Mouse (Mus musculus) right cerebral cortex, postnatal 14 days (tissue): ENCODE measurements around the gene Ttc33.

ENCODE experiments used
- DNase-seq: peaks from one replicate; pipeline ENCODE4 v3.0.0; 2022

Ttc33 gene

DNA sequence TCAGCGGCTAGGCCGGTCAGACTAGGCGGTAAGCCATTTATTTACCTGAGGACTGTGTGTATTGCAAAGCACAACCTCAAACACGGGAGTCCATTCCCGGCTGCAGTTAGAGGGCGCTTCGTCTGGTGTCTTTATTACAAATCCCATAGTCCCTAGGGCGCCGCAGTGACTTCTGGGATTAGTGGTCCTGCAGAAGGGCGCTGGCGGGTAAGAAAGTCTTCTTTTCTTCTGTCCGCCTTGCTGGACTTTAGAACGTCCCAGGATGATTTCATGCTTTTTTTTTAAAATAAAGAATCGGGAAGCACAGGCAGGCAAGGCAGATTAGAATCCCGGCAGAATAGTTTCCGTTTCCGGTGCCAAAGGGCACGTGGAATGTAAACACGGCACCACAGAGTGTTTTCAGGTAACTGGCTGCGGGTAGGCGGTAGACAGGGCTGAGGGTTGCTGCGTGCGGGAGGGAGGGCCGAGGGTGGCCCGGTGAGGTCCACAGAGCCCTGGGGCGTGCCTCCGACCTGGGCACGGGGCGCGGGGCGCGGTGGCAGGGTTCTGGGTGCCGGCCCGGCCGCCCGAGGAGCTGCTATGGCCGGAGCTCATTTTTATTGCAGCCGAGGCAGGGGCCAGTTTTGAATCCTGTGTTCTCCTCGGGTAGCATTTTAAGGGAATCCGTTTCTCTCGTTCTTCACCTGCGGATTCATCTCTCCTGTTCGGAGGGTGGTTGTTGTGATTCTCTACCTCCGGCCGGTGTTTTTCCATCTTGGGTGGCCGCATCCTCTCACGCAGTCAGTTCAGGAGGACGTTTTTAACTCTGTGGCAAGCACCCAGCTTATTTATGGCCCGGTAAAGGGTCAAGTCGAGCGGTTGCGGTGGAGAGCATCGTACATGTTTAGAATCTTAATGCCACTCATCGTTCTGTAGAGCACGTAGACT, at the start of gene Ttc33:
TSS of gene Ttc33 (plus strand) at position 160 of the 927 bp plus-strand sequence.
- DNase-seq = peak; percentile 73

DNA sequence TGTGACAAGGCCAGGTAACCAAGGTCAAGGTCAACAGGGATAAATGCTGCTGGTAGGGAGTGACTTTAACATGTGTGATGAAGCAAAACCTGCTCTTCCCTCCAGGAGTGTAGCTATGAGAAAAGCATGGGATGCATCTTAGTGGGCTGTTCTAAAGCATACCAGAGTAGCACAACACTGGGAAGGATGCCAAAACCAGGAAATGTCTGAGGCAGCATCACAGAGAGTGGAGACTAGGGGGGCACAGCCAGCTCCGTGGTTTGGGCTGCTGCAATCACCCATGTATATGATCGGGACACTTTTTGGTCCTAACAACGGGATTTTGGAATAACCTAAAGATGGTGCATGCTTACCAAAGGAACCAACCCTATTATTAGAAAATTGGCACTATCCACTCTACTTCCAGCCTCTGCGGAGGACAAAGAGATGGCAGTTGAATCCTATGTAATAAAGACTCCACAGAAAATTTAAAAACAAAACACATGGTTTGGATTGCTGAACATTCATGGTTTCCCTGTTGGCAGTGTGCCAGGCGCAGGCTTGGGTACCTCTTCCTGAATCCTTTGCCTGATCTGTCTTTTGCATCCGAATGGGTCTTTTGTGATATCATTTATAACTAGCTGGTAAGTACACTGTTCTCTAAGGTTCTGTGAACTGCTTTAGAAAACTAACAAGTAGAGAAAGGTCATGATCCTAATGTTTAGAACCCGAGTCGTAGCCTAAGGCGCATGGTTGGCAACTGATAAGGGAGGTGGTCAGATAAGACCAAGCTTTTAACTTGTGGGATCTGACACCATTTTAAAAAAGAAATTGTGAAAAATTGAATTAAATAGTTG, 47.1 kb upstream of the Ttc33 start:
- DNase-seq = no peak

DNA sequence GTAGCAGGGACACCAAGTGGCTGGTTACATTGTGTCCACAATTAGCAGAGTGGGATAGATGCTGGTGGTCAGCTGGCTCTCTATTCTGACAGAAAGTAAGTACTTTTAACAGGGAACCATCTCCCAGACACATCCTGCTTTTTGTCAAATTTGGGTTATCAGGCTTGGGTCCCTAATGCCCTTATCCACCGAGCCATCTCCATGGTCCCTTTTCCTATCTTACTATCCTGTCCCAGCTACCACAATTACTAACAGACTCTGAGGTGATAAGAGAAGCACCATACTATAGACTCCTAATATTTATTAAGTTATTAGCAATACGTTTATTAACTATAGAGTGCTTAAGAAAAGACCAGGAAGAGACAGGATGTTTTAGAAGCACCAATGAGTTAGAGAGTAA, 46.0 kb upstream of the Ttc33 start:
- DNase-seq = no peak

DNA sequence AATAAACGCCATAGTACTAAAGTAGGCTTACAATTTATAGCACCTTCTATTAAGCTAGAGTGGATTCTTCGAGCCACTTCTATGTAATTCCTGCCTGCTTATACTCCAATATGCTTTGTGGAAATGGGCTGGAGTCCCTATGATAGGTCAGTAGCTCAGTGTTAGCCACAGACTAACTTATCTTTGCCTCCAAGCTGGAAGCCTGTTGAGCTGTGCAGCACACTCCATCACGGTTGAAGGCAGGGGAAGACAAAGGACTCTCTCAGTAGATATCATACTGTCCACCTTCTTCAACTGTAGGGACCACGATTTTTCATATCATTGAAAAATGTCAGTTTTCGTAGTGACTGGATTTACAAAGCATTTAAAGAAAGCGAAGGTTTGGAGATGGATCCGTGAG, 45.5 kb upstream of the Ttc33 start:
- DNase-seq = no peak

DNA sequence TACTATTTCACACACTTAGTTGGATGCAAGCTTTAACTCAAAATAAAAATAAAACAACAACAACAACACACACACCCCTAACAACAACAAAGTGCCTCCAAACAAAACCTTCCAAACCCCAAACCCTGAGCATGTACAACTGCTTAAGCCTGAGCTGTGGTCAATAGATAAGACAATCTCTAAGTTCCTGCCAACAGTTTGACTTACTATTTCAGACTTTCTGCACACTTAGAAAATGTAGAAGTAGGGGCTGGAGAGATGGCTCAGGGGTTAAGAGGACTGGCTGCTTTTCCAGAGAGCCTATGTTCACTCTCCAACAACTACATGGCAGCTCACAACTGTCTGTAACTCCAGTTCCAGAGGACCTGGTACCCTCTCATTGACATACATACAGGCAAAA, 45.0 kb upstream of the Ttc33 start:
- no peak for DNase-seq

DNA sequence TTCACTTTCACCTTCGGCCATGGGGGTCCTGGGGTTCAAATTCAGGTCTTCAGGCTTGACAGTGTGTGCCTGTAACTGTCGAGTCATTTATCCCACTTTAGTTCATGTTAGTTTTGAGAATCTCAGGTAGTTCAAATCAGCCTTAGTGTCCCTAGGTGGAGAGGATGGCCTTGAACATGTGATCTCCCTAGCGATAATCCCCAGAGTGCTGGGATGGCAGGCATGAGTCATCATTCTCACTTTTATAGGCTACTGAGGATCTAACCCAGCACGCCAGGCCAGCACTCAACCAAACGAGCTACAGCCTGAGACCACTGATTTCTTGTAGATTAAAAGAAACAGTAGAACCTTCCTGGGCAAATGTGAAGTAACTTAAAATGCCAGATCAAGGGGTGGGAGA, 43.3 kb upstream of the Ttc33 start:
- no peak for DNase-seq

DNA sequence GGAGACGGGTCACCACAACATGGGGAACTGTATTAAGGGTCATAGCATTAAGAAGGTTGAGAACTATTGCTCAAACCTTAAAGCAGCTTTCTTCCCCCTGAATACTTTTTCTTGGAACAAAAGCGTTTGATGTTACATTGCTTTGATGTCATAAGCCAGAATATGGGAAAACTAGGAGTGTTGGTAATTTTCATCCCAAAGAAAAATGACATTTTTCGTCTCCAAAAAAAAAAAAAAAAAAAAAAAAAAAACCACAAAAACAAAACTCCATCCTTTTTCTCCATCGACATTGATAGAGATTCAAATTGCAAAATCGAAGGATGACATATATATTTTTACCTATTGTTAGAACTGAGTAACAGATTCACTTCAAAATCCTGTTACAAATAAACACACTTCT, 42.6 kb upstream of the Ttc33 start:
- no peak for DNase-seq

DNA sequence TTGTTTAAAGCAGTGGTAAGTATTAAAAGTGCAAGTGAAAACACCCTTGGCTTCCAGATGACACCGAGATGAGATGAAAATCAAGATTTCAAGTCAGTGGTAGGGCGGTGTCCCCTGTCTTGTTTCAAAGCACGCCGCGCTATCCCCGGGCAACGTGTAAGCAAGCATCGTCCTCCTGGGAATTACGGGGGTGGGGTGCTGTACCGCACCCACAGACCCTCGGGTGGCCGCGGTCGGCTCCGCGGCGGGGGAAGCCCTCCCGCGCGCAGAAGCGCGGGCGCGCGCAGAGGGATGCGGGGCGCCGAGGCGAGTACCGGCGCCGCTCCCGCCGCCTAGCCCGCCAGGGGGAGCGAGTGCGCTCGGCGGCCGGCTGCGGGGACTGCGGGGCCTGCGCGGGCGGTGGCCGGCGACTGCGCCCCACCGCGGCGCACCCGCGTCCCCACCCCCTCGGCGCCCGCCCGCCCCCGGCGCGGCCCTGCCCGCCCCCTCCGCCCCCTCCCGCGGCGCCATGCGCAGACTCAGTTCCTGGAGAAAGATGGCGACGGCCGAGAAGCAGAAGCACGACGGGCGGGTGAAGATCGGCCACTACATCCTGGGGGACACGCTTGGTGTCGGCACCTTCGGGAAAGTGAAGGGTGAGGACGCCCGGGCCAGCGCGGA, 41.8 kb upstream of the Ttc33 start, which contains the start of gene Prkaa1:
TSS of gene Prkaa1 (plus strand) at position 501 of the 660 bp plus-strand sequence.
- DNase-seq = peak; percentile 68

DNA sequence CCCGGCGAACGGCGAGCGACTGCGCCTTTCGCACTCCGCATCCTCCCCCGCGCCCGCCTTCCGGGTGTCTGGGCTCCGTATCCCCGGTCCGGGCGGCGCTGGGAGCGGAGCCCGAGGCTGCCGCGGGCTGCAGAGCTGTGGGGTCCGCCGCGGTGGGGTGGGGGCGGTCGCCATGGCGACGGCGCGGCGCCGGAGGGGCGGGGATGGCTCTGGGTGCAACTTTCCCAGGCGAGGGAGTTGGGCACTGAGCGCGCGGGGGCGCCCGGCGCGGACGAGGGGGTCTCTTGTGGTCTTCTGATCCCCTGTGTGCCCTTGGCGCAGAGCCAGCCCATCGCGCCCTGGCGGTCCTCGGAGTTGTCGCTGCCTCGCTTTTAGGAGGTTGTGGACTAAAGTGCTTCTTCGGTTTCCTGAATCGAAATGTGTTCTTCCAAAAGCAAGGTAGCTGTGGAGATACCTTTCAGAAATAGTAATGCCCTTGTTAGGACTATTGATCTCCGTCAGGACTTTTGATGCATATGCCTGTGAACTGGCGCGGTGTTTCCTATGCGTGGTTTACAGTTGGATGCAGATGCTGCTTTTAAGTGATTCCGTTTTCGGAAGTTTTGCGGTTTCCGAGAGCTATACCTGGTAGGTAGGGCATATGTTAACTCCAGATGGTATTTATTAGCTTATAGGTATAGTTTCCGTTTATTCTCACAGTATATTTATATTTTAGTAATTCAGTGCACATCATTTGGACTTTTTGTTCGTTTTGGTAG, 41.1 kb upstream of the Ttc33 start:
- peak; percentile 78 for DNase-seq

DNA sequence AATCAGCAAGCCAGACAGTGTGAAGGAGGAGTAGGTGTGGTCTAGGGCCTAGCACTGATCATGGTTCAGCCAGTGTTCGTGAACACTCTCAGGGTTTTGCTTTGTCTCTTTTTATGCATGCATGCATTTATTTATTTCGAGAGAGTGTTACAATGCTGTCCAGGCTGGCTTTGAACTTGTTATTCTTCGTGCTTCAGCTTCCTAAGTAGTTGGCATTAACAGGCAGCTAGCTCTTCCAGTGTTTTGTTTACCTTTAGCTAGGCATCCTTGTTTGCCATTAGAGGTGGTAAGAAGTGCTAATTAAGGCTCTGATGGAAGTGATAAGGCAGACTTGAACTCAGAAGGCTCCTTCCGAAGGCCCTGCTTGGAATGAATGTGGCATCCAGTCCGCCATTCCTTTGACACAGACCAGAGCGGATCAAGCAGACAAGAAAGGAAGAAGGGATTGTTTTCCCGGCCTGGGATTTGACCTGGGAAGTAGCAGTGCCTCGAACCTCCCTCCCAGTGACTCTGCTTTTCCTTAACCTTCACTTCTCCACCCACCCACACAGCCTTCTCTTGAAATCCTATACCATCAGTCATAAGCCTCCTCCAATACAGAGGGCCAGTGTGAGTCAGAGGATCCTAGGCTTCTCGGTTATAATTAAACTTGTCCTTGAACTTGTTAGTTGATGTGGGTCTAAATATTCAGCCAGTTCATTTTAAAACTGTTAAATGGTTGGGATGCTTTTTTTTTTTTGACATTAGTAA, 40.0 kb upstream of the Ttc33 start:
- no peak for DNase-seq

DNA sequence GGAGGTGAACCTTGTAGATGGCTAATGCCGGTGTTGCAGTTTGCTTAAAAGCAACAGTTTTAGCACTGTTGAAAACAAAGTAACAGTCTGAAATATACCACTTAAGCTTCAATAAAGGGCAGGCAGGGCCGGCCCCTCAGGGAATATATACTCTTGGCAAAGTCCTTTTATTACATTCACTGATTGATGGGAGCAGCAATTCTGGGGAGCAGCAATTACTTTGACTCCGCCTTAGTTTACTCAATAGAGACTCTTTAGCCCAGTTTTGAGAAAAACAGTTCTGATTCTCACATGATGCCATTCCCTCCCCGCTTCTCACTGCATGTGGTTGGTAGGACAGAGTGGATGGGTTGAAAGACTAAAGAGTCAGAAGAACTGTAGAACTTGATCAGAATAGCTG, 36.1 kb upstream of the Ttc33 start:
- DNase-seq = no peak

DNA sequence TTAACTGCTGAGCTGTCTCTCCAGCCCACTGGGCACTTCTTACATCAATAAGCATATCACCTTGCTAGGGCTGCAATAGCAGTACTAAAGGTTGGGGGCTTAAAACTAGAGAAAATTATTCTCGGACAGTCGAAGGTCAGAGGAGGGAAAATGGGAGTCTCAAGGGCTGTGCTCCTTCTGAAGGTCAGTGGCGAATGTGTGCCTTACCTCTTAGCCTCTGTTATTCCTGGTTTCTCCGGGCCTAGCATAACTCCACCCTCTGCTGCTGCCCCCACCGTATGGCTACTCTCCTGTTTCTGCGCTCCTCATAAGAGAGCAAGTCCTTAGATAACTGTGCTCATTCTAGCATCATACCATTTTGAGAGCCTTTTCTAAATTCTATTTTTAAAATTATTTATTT, 33.2 kb upstream of the Ttc33 start:
- no peak for DNase-seq

DNA sequence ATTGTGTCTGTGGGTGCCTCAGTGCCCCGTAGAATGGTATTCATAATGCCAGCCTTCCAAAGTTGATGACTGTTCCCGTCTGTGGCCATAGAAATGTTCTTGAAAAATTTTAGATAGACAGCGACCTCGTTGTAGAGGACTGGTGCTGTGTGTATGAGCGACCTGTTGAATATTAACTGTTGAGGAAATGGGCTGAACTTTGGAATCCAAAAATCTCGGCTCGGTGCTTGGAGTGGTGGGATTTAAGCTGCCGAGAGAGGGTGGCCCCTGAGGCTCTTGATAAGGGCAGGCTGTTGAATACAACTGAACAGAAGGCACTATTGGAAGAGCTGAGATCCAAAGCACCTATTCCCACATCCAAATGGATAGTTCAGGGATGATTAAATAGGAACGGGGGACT, 30.7 kb upstream of the Ttc33 start:
- DNase-seq = no peak

DNA sequence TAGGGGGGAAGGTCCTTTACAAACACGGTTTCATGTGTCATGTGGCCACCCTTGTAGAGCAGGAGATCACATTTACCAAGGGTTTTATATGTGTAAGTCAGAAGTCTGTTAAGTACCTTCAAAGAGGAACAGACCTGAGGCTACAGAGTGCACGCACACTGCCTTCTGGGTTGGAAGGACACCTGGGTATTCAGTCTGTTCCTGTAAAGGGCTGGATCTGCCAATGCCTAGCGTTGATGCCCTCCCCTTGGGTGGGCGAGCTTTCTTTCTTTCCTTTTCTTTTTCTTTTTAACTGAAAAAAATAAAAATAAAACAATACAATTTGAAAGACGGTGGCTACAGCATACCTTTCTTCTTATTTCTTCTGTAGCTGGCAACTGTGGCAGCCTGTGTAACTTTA, 30.2 kb upstream of the Ttc33 start:
- no peak for DNase-seq

DNA sequence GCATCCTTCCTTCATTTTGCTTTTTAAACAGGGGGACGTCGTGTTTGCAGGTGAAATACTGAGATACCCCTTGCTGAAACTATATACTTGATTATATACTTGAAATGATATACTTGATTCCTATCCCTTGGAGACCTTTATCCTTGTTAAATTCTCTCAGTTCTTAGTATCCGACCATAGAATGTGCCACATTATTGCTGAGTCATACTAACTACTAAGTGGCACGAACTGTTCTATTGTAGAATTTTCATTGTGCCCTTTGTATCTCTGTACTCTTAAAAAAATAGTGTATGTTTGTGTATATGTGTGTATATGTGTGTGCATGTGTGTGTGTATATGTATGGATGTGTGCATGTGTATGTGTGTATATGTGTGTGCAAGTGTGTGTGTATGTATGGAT, 29.0 kb upstream of the Ttc33 start:
- DNase-seq = no peak

DNA sequence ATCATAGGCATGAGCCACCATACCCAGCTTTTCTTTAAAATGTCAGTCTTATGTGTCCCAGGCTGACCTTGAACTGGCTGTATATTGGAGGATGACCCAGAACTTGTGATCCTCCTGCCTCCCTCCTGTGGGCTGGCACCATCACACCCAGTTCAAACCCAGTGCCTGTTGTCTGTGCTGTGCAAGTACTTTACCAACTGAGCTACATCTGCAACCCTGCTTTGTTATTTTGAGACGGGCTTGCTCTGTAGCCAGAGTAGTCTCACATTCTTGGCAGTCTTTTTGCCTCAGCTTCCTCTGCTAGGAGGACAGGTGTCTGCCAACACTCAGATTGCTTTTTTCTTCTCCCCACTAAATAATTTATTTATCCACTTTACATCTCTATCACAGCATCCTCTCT, 27.9 kb upstream of the Ttc33 start:
- DNase-seq = no peak

DNA sequence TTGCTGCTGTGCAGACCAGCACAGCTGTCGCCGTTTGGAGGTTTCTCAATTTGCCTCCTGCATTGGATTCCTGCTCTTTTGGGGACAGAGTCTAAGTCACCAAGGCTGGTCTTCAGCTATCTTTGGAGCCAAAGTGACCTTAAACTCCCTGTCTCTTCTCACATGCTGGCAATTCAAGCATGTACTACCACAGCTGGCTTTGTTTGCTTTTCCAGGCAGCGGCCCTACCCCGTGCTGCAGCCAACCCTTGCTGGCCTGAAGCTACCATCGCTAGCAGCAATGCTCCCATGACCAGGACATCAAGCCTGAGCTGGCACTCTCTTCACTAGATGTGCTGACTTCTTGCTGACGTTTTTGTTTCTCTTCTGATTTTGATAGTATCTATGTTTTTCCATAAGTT, 26.5 kb upstream of the Ttc33 start:
- no peak for DNase-seq

DNA sequence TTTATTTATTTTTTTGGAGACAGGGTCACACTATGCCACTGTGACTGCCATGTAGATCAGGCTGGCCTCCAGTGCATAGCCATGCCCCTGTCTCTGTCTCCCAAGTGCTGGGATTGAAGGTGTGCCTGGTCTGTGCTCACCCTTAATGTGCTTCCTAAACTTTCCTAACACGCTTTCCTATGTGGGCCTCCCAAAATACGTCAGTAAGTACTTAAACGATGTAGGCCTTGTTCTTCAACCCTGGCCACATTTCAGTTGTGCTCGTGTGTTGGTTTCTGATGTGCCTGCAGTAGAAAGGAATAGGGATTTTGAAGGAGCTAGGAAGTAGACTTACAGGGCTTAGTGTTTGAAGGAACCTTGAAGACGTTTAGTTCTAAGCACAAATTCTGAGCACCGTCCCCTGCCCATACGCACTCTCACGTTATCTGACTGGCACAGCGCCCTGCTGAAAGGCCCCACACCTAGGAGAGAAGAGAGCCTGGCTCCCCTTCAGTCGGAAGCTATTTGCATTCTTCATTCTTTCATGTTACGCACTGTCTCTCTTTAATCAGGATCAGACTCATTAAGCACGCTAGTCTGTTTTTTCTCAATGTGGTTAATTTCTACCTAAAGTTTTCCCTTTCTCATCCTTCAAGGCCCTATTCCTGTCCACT, 20.1 kb upstream of the Ttc33 start:
- no peak for DNase-seq

DNA sequence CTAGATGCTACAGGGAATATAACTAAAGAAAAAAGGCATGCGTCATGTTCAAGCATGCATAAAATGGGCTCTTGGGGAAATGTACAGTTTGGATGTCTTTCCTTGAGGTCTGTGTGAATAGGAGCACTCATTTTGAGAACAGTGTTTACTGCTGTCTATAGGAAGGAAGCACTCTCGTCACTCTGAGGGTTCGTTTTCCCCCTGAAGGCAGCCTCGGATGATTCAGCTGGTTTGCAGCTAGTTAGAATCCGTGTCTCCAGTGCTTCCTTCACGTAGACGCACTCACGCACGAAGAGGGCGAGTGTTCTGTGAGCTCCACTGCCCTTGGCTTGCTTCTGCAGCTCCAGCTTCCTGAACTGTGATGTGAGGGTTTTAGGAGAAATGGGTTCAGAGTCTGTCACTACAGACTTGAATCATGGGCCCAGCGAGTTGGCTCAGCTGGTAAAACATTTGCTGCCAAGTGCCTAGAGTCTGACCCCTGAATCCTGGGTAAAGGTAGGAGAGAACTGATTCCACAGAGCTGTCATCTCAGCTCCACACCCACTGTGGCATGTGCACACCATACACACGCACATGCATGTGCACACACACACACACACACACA, 12.0 kb upstream of the Ttc33 start:
- no peak for DNase-seq

DNA sequence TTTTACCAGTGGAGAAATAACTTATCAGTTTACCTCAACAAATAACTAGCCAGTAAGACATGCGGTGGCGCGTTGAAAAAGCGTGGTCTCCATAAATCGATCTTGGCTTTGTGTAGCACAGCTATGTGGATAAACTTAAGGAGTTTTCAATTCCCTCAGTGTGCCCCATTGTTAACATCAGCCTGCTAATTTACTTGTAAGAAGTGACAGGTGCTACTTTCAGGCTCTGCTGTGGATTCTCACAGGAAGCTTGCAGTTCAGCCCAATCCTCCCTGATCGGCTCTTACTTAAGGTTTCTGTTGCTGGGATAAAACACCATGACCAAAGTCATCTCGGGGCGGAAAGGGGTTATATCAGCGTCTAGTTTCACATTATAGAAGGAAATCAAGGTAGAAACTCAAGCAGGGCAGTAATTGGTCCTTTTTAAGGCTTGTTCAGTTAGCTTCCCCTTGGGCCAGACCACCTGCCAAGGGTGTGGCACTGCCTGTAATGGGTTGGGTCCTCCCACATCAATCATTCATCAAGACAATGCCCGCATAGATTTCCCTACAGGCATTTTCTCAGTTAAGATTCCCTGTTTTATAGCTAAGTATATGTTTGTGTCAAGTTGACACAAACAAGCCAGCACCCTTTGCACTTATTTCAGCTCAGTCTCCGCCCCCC, 526 bp upstream of the Ttc33 start:
- no peak for DNase-seq
